Mouse (Mus musculus) kidney, adult 2 months (tissue): ENCODE measurements around the gene Aacs.

Experiments
- CTCF ChIP-seq: fragments of 200-500 bp; conservative IDR thresholded peaks from 2 replicates; pipeline ENCODE4 v1.5.1; 2011; ENCODE audit warnings: low read depth, mild to moderate bottlenecking, control low read depth, low read length, moderate library complexity, mixed read lengths; ENCODE audit not compliant: insufficient read depth, insufficient read length
- POLR2A ChIP-seq: fragments of 200-500 bp; IDR thresholded peaks from one replicate; pipeline ENCODE4 v1.6.1; 2011; ENCODE audit warnings: low read depth, low read length, control low read depth

DNA sequence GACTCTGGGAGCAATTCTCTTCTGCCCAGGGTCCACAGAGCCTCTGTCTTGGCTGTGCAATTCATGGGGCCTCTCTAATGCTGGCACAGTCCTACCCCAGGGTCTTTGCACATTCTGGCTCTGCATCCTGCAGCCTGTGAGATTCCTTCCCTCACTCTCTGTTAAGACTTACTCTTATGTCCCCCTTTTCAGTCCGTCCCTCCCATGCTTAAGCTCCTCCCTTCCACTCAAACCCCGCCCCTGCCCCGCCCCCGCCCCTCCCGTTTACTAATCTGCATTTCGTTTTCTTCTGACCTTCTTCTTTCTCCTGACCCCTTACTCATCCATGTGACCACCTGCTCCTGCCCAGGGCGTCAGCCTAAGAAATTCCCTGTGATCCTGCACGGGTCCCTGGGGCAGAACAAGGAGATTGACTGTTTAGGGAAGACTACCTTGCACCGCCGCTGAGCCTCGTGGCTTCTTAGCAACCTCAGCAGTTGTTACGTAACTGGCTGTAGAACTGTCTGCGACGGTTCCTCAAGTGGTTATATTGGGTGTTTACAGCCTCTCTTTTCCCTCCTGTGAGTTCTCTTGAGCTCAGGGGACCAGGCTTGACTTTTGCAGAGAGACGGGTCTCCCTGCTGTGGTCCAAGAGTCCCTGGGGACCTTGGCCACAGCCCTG, 45.4 kb downstream of the Aacs start:
- TF ChIP-seq CTCF (no peak), POLR2A (no peak)
